Mouse (Mus musculus) induced T-regulatory cell, adult 2 months (primary cell): ENCODE measurements at regions not wholly inside any gene's neighbourhood (a gene's known extent, or its start where the extent isn't known, plus 50 kb on each side); places are given as distances from the start of the nearest gene placed in this dataset.

ENCODE experiments used
- DNase-seq: peaks from one replicate; pipeline ENCODE4 v3.0.0-alpha.2; 2012; ENCODE audit warnings: low read depth

- no peak for DNase-seq
Observed at GRCm38 (mm10) chr15:62334256-62335009, 1411.6 kb upstream of the A1bg start.

- no peak for DNase-seq
Observed at GRCm38 (mm10) chr15:62332129-62332528, 1409.3 kb upstream of the A1bg start.

GRCm38 (mm10) chr15:62331138-62331800, 1408.5 kb upstream of the A1bg start:
- no peak for DNase-seq

GRCm38 (mm10) chr15:62328920-62329319, 1406.1 kb upstream of the A1bg start:
- DNase-seq = no peak

GRCm38 (mm10) chr15:62328305-62328881, 1405.6 kb upstream of the A1bg start:
- no peak for DNase-seq

GRCm38 (mm10) chr15:62327481-62327880, 1404.7 kb upstream of the A1bg start:
- no peak for DNase-seq

- no peak for DNase-seq
Observed at GRCm38 (mm10) chr15:62326524-62326923, 1403.7 kb upstream of the A1bg start.

- peak; percentile 47 for DNase-seq
Observed at GRCm38 (mm10) chr15:62325451-62326290, 1402.9 kb upstream of the A1bg start.

GRCm38 (mm10) chr15:62320966-62321365, 1398.2 kb upstream of the A1bg start:
- DNase-seq = no peak

GRCm38 (mm10) chr15:62314449-62314848, 1391.6 kb upstream of the A1bg start:
- DNase-seq = no peak

- no peak for DNase-seq
Observed at GRCm38 (mm10) chr15:62302233-62302632, 1379.4 kb upstream of the A1bg start.

- no peak for DNase-seq
Observed at GRCm38 (mm10) chr15:62301567-62301966, 1378.8 kb upstream of the A1bg start.

- DNase-seq = no peak
Observed at GRCm38 (mm10) chr15:62297138-62297537, 1374.3 kb upstream of the A1bg start.

- DNase-seq = no peak
Observed at GRCm38 (mm10) chr15:62295233-62295927, 1372.6 kb upstream of the A1bg start.

- DNase-seq = no peak
Observed at GRCm38 (mm10) chr15:62294786-62295185, 1372.0 kb upstream of the A1bg start.

GRCm38 (mm10) chr15:62292876-62293275, 1370.1 kb upstream of the A1bg start:
- no peak for DNase-seq

GRCm38 (mm10) chr15:62290687-62291086, 1367.9 kb upstream of the A1bg start:
- DNase-seq = no peak

GRCm38 (mm10) chr15:62286666-62287655, 1364.1 kb upstream of the A1bg start:
- DNase-seq = peak; percentile 33

- no peak for DNase-seq
Observed at GRCm38 (mm10) chr15:62284606-62285531, 1362.1 kb upstream of the A1bg start.
